Mouse (Mus musculus): ENCODE measurements at regions not wholly inside any gene's neighbourhood (a gene's known extent, or its start where the extent isn't known, plus 50 kb on each side); places are given as distances from the start of the nearest gene placed in this dataset.

DNA sequence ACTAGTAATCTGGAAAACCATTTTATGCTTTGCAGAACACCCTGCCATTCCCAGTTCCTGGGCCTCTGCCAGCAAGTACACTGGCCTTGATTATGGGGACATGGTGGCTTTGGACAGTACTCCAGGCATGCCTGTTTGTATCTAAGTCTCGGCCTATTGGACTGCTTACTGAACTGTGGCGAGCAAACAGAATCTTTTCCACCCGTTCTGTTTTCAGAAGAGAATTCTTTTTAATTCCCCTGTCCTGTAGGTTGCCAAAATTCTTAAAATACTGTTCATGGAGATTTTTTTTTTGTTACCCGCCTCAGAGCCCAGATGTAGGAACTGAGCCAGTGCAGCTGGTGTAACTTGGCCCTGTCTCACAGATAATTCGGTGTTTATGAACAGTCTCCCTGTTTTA is 564.7 kb upstream of the Atp2b1 start:
- no peak for TF ChIP-seq EP300 (optimal IDR thresholded peaks at IDR 0.05)
- TF ChIP-seq CTCF (IDR thresholded peaks at IDR 0.05; ENCODE audit: low read depth), result no peak
